Mouse (Mus musculus) liver (tissue): Measurements from ENCODE around the gene Olfr625-ps1.
A peak's percentile ranks its signal among the peaks of the same experiment; 100 is the strongest.
"Not testable (repeated sequence)": the region's sequence is repeated elsewhere in the genome, so short reads cannot be mapped to it uniquely, and the experiment has no call there.

Source experiments
- DNase-seq: peaks from one replicate; pipeline ENCODE4 v3.0.0-alpha.2; 2020; ENCODE audit warnings: mixed read lengths

The Olfr625-ps1 gene

GRCm38 (mm10) chr7:103682420-103682819 lies at the start of gene Olfr625-ps1:
Olfr625-ps1 (plus strand) TSS chr7:103682720.
- DNase-seq = no peak

GRCm38 (mm10) chr7:103636795-103637194 lies 45.7 kb upstream of the Olfr625-ps1 start:
- DNase-seq = no peak

DNA sequence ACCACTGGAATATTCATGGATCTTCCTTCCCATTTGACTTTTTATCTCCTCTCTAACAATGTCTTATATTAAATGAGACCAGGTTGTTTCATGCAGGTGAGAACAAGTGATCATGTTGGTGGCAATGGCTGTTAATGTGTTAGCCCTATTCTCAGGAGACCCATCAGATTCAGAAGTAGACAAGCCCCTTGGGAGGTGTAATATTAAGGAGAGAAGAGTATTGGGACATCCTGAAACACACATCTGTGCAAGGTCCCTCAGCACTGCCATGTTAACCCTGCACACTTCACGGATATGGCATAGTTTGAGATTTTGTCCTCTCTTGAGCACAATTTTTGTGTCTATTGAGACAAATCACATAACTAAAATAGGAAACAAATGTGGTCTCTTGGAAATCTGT lies 39.9 kb upstream of the Olfr625-ps1 start, which contains the start of gene Olfr622:
Olfr622 (minus strand) TSS at position 101 of the 400 bp plus-strand sequence.
- no peak for DNase-seq

DNA sequence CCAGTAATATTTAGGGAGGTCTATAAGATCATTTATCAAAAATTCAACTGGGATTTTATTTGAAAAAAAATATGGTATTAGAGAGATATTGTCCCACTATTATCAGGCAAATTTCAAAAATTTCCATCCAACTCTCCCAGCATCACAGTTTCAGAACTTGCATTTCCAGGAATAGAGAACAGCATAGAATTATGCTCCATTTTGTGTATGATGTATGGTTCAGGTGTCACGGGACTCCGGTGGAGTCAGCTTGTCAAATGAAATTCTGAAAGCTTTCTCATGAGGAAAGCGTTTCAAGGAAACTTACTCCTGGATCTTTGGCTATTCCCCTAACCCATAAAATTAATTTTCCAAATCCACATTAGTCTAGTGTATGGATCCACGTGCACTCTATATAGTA lies 38.5 kb upstream of the Olfr625-ps1 start:
- DNase-seq = no peak

- no peak for DNase-seq
Observed at GRCm38 (mm10) chr7:103663598-103663997, 18.9 kb upstream of the Olfr625-ps1 start, which contains the start of gene Olfr623. Olfr623 (minus strand) TSS chr7:103663698.

- DNase-seq = no peak
Observed at GRCm38 (mm10) chr7:103671091-103671490, 11.4 kb upstream of the Olfr625-ps1 start, which contains the start of gene Olfr624. Olfr624 (minus strand) TSS chr7:103671191.

DNA sequence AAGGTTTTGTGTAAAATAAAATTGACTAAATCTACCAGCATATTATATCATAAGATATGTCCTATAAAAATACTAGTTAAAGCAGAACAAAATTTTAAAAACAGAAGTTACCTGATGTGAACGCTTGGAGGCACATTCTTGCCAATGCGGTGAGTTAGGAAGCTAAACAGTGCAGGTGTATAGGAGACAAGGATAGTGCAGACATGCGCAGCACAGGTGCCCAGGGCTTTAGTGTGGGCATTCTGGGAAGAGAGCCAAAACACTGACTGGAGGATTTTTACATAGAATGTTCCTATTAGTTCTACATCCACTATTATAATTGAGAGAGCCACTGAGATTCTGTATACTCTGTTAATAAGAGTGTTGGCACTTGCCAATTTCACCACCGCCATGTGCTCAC lies 16.9 kb downstream of the Olfr625-ps1 start:
- no peak for DNase-seq

- peak; percentile 56 for DNase-seq
Observed at GRCm38 (mm10) chr7:103712024-103712423, 29.5 kb downstream of the Olfr625-ps1 start.

DNA sequence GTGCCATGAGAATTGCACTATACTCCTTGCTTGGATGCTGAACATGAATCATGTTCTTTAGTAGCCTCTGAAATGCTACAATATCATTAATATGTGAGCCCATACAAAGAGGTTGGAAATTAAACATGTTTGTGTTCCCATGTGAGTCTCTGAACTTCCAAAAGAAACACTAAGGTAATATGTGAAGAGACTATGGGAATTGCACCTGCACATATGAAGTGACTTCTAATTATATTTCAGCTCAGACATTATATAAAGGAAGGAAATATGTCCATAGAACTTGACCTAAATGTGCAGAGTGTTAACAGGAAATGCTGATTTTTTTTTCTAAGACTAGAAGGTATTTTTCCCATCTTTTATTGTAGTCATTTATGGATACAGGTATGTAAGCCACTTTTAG lies 31.9 kb downstream of the Olfr625-ps1 start, which contains the start of gene Olfr243:
Olfr243 (plus strand) TSS at position 301 of the 400 bp plus-strand sequence.
- no peak for DNase-seq

- not testable (repeated sequence) for DNase-seq
Observed at GRCm38 (mm10) chr7:103716398-103716797, 33.9 kb downstream of the Olfr625-ps1 start.

- DNase-seq = no peak
Observed at GRCm38 (mm10) chr7:103730074-103730473, 47.6 kb downstream of the Olfr625-ps1 start, which contains the start of gene Olfr628. Olfr628 (plus strand) TSS chr7:103730374.
